Mouse (Mus musculus): Measurements from ENCODE around the gene Iyd.
A peak's percentile ranks its signal among the peaks of the same experiment; 100 is the strongest.
"Not testable (repeated sequence)": the region's sequence is repeated elsewhere in the genome, so short reads cannot be mapped to it uniquely, and the experiment has no call there.

Gene Iyd

GRCm38 (mm10) chr10:3540003-3540827 is at the start of gene Iyd:
TSS of gene Iyd (plus strand) at chr10:3540240.
- DNase-seq (ENCODE audit: low spot score in 2 of 2): no peak

GRCm38 (mm10) chr10:3496791-3497190 is 43.2 kb upstream of the Iyd start:
- DNase-seq (ENCODE audit: low spot score in 2 of 2): peak; percentile 56 to 71

- not testable (repeated sequence) for DNase-seq (ENCODE audit: low spot score in 2 of 2)
Measured at GRCm38 (mm10) chr10:3500846-3501245, 39.2 kb upstream of the Iyd start.

GRCm38 (mm10) chr10:3507484-3508221 is 32.4 kb upstream of the Iyd start:
- DNase-seq (ENCODE audit: low spot score in 2 of 2): peak; percentile 80 to 82

GRCm38 (mm10) chr10:3508222-3508588 is 31.8 kb upstream of the Iyd start:
- no peak for DNase-seq (ENCODE audit: low spot score in 2 of 2)

- DNase-seq (ENCODE audit: low spot score in 2 of 2): no peak
Measured at GRCm38 (mm10) chr10:3508746-3509145, 31.3 kb upstream of the Iyd start.

- DNase-seq (ENCODE audit: low spot score in 2 of 2): no peak
Measured at GRCm38 (mm10) chr10:3509663-3510277, 30.3 kb upstream of the Iyd start.

- DNase-seq (ENCODE audit: low spot score in 2 of 2): no peak
Measured at GRCm38 (mm10) chr10:3510486-3510885, 29.6 kb upstream of the Iyd start.

- DNase-seq (ENCODE audit: low spot score in 2 of 2): no peak
Measured at GRCm38 (mm10) chr10:3511401-3511800, 28.6 kb upstream of the Iyd start.

GRCm38 (mm10) chr10:3512620-3513305 is 27.3 kb upstream of the Iyd start:
- peak in 1 of 2 experiments; percentile 57 for DNase-seq (ENCODE audit: low spot score in 2 of 2)

GRCm38 (mm10) chr10:3513947-3514346 is 26.1 kb upstream of the Iyd start:
- no peak for DNase-seq (ENCODE audit: low spot score in 2 of 2)

GRCm38 (mm10) chr10:3514634-3515033 is 25.4 kb upstream of the Iyd start:
- DNase-seq (ENCODE audit: low spot score in 2 of 2): peak; percentile 59 to 80

- no peak for DNase-seq (ENCODE audit: low spot score in 2 of 2)
Measured at GRCm38 (mm10) chr10:3516442-3516841, 23.6 kb upstream of the Iyd start.

GRCm38 (mm10) chr10:3523044-3523793 is 16.8 kb upstream of the Iyd start:
- no peak for DNase-seq (ENCODE audit: low spot score in 2 of 2)

GRCm38 (mm10) chr10:3524513-3524912 is 15.5 kb upstream of the Iyd start:
- DNase-seq (ENCODE audit: low spot score in 2 of 2): no peak

- DNase-seq (ENCODE audit: low spot score in 2 of 2): no peak
Measured at GRCm38 (mm10) chr10:3525420-3526019, 14.5 kb upstream of the Iyd start.

- no peak for DNase-seq (ENCODE audit: low spot score in 2 of 2)
Measured at GRCm38 (mm10) chr10:3529807-3530206, 10.2 kb upstream of the Iyd start.

- DNase-seq (ENCODE audit: low spot score in 2 of 2): no peak
Measured at GRCm38 (mm10) chr10:3530661-3531060, 9.4 kb upstream of the Iyd start.

- DNase-seq (ENCODE audit: low spot score in 2 of 2): peak; percentile 83 to 90
Measured at GRCm38 (mm10) chr10:3531375-3531774, 8.7 kb upstream of the Iyd start.

- peak in 1 of 2 experiments; percentile 49 for DNase-seq (ENCODE audit: low spot score in 2 of 2)
Measured at GRCm38 (mm10) chr10:3534445-3534844, 5.6 kb upstream of the Iyd start.

- no peak for DNase-seq (ENCODE audit: low spot score in 2 of 2)
Measured at GRCm38 (mm10) chr10:3536361-3536760, 3.7 kb upstream of the Iyd start.

All from right cerebral cortex, postnatal 10 days (tissue).